Mouse (Mus musculus): ENCODE data around the gene Ulk4. TPM values are rescaled to one million over a fixed set of nuclear protein-coding genes. Genes with fewer than 3 reads are reported as not detected.

The Ulk4 gene
- polyA plus RNA-seq, 1 experiment from 2014 or later: 198 TPM

- peaks cover 8% of the 10 kb centered on the region; the same call in 1 of the 2 replicates for H3K27me3 ChIP-seq
- 77% methylated on average over 9 of the region's 9 CpGs for WGBS
- H3K36me3 ChIP-seq: no peaks in the 10 kb centered on the region
- H3K4me1 ChIP-seq: peaks cover 30% of the 10 kb centered on the region
- no peak for ATAC-seq (ENCODE audit: insufficient number of reproducible peaks, insufficient read depth, low FRiP score, low TSS enrichment)
- no peaks in the 10 kb centered on the region for H3K9me3 ChIP-seq
- no peak overlapping the region for H3K4me3 ChIP-seq
- H3K9ac ChIP-seq: no peak overlapping the region
- H3K27ac ChIP-seq: no peak overlapping the region
- H3K4me2 ChIP-seq (replicated peaks): peak overlapping the region; percentile 69
Observed at GRCm38 (mm10) chr9:121299223-121299755, 22.3 kb upstream of the Ulk4 start.

DNA sequence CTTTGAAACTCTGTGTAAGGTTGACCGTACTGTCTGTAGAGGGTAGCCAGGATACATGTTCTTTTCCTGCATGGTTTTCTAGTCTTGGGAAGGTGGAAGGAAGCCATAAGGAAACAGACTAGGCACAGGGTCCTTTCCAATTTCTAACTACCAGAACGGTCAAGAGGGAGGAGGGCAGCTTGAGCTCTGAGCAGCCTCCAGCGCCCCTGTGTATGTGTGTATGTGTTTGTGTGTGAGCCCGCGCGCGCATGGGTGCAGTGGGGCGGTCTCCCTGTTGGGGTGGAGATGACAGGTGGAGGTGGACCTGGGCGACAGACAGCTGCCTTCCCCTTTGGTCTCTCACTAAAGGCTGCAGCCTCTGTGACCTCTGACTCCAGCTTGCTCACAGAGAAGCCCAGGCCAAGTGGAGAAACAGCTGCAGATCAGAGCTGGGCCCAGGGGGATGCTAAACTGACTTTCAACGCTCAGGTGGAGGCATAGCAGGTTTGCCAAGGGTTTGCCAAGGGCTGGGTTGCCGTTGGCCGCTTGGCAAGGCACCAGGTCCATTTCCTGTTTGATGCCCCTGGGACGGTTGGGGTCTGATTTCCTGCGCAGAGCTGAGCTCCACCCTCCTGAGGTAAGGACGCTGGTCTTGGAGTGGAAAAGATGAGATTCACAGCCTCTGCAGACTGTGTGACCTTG is 21.6 kb upstream of the Ulk4 start:
- 43% methylated on average over 15 of the region's 15 CpGs for WGBS
- peaks cover 26% of the 10 kb centered on the region for H3K4me1 ChIP-seq
- peak overlapping the region; percentile 91 for H3K9ac ChIP-seq
- peak overlapping the region; percentile 69 for H3K4me2 ChIP-seq (replicated peaks)
- peaks cover 8% of the 10 kb centered on the region; the same call in 1 of the 2 replicates for H3K27me3 ChIP-seq
- no peaks in the 10 kb centered on the region for H3K9me3 ChIP-seq
- ATAC-seq (ENCODE audit: insufficient number of reproducible peaks, insufficient read depth, low FRiP score, low TSS enrichment): no peak
- no peak overlapping the region; the same call in 1 of the 2 replicates for H3K27ac ChIP-seq
- H3K36me3 ChIP-seq: no peaks in the 10 kb centered on the region
- peak overlapping the region; percentile 82 for H3K4me3 ChIP-seq

GRCm38 (mm10) chr9:121298065-121298398 is 21.0 kb upstream of the Ulk4 start:
- ATAC-seq (ENCODE audit: insufficient number of reproducible peaks, insufficient read depth, low FRiP score, low TSS enrichment): no peak
- H3K9me3 ChIP-seq: no peaks in the 10 kb centered on the region
- H3K36me3 ChIP-seq: no peaks in the 10 kb centered on the region
- no peak overlapping the region for H3K27ac ChIP-seq
- H3K27me3 ChIP-seq: peaks cover 8% of the 10 kb centered on the region; the same call in 1 of the 2 replicates
- peak overlapping the region; percentile 91 for H3K9ac ChIP-seq
- WGBS: 5% methylated on average over 7 of the region's 7 CpGs
- H3K4me1 ChIP-seq: peaks cover 26% of the 10 kb centered on the region
- H3K4me3 ChIP-seq: peak overlapping the region; percentile 82
- peak overlapping the region; percentile 69 for H3K4me2 ChIP-seq (replicated peaks)

GRCm38 (mm10) chr9:121297171-121298064 is 20.4 kb upstream of the Ulk4 start, which contains the start of gene Trak1:
Trak1 (plus strand) TSS chr9:121297502.
- Histone ChIP-seq H3K9ac (peak within 1 kb of the TSS; percentile 91), H3K27ac (peak within 1 kb of the TSS; percentile 51; the same call in 1 of the 2 replicates), H3K27me3 (peaks cover 8% of the 10 kb centered on the region; the same call in 1 of the 2 replicates), H3K36me3 (no peaks in the 10 kb centered on the region), H3K4me3 (peak within 1 kb of the TSS; percentile 82), H3K4me1 (peaks cover 26% of the 10 kb centered on the region), H3K9me3 (no peaks in the 10 kb centered on the region), H3K4me2 (replicated peaks) (peak within 1 kb of the TSS; percentile 69)
- WGBS: under 1% methylated on average over 85 of the region's 116 CpGs
- peak; percentile 70; the same call in 1 of the 2 replicates for ATAC-seq (ENCODE audit: insufficient number of reproducible peaks, insufficient read depth, low FRiP score, low TSS enrichment)

DNA sequence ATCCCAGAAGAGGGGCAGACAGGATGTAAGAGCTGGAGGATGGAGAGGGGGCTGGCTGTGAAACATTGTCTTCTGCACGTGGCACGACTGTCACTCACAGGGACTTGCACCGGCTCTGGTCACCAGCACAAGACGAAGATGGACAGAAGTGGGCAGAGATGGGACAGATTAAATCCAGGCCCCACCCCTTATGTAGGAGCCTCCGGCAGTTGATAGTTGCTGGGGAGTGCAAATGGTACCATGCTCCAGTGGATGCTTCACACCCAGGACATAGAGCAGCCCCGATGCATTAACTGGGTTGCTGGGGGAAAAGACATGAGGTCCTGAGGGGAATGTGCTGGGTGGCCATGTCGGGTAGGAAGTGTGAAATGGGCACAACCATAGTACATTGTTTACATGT is 18.2 kb upstream of the Ulk4 start:
- no peaks in the 10 kb centered on the region for H3K9me3 ChIP-seq
- H3K4me3 ChIP-seq: no peak overlapping the region
- H3K27ac ChIP-seq: no peak overlapping the region
- ATAC-seq (ENCODE audit: insufficient number of reproducible peaks, insufficient read depth, low FRiP score, low TSS enrichment): no peak
- H3K4me1 ChIP-seq: peaks cover 21% of the 10 kb centered on the region
- peaks cover 8% of the 10 kb centered on the region; the same call in 1 of the 2 replicates for H3K27me3 ChIP-seq
- no peak overlapping the region for H3K4me2 ChIP-seq (replicated peaks)
- no peaks in the 10 kb centered on the region for H3K36me3 ChIP-seq
- WGBS: 78% methylated on average over 7 of the region's 7 CpGs
- no peak overlapping the region for H3K9ac ChIP-seq

DNA sequence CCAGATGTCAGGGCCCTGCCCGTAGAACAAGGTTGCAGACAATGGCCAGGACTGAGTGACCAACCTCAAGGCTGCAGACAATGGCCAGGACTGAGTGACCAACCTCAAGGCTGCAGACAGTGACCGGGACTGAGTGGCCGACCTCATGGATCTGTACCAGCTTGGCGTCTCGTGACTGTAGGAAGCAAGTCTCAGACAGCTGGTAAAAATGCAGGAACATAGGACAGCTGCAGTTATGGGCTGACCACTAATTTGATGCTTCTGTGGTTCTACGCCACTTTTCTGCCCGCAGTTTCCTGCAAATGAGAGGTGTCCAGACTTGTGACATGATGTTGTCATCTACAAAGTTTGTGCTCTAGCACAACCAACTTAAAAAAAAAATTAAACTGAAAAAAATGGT is 16.2 kb upstream of the Ulk4 start:
- H3K36me3 ChIP-seq: no peaks in the 10 kb centered on the region
- peaks cover under 1% of the 10 kb centered on the region for H3K4me1 ChIP-seq
- no peaks in the 10 kb centered on the region for H3K9me3 ChIP-seq
- WGBS: 80% methylated on average over 7 of the region's 7 CpGs
- no peak overlapping the region for H3K4me2 ChIP-seq (replicated peaks)
- H3K27ac ChIP-seq: no peak overlapping the region
- ATAC-seq (ENCODE audit: insufficient number of reproducible peaks, insufficient read depth, low FRiP score, low TSS enrichment): no peak
- H3K9ac ChIP-seq: no peak overlapping the region
- H3K27me3 ChIP-seq: 0 out of 2 replicates have a peak, but pooled peaks cover 3% of the 10 kb centered on the region
- no peak overlapping the region for H3K4me3 ChIP-seq

DNA sequence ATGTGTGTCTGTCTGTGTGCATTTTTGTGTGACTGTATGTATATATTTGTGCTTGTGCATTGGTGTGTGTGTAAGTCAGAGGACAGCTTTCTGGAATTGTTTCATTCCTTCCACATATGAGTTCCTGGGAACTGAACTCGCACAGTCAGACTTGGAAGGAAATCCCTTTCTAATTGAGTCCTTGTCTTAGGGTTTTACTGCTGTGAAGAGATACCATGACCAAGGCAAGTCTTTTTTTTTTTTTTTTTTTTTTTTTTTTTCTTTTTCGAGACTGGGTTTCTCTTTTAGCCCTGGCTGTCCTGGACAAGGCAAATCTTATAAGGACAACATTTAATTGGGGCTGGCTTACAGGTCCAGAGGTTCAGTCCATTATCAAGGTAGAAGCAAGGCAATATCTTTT is 14.3 kb upstream of the Ulk4 start:
- Histone ChIP-seq H3K36me3 (no peaks in the 10 kb centered on the region), H3K4me1 (no peaks in the 10 kb centered on the region), H3K9ac (no peak overlapping the region), H3K27ac (no peak overlapping the region), H3K4me2 (replicated peaks) (no peak overlapping the region), H3K9me3 (no peaks in the 10 kb centered on the region), H3K4me3 (no peak overlapping the region), H3K27me3 (0 out of 2 replicates have a peak, but pooled peaks cover 3% of the 10 kb centered on the region)
- 71% methylated on average over 2 of the region's 2 CpGs for WGBS
- no peak for ATAC-seq (ENCODE audit: insufficient number of reproducible peaks, insufficient read depth, low FRiP score, low TSS enrichment)

GRCm38 (mm10) chr9:121286325-121286901 is 9.4 kb upstream of the Ulk4 start:
- ATAC-seq (ENCODE audit: insufficient number of reproducible peaks, insufficient read depth, low FRiP score, low TSS enrichment): no peak
- Histone ChIP-seq H3K4me3 (peak overlapping the region; percentile 45), H3K27ac (no peak overlapping the region), H3K9me3 (peaks cover 10% of the 10 kb centered on the region; the same call in 1 of the 2 replicates), H3K4me2 (replicated peaks) (peak overlapping the region; percentile 50), H3K27me3 (no peaks in the 10 kb centered on the region), H3K9ac (0 out of 2 replicates have a peak overlapping the region, but pooled peaks have one; percentile 21), H3K4me1 (no peaks in the 10 kb centered on the region), H3K36me3 (peaks cover 6% of the 10 kb centered on the region; the same call in 1 of the 2 replicates)
- 75% methylated on average over 3 of the region's 3 CpGs for WGBS

DNA sequence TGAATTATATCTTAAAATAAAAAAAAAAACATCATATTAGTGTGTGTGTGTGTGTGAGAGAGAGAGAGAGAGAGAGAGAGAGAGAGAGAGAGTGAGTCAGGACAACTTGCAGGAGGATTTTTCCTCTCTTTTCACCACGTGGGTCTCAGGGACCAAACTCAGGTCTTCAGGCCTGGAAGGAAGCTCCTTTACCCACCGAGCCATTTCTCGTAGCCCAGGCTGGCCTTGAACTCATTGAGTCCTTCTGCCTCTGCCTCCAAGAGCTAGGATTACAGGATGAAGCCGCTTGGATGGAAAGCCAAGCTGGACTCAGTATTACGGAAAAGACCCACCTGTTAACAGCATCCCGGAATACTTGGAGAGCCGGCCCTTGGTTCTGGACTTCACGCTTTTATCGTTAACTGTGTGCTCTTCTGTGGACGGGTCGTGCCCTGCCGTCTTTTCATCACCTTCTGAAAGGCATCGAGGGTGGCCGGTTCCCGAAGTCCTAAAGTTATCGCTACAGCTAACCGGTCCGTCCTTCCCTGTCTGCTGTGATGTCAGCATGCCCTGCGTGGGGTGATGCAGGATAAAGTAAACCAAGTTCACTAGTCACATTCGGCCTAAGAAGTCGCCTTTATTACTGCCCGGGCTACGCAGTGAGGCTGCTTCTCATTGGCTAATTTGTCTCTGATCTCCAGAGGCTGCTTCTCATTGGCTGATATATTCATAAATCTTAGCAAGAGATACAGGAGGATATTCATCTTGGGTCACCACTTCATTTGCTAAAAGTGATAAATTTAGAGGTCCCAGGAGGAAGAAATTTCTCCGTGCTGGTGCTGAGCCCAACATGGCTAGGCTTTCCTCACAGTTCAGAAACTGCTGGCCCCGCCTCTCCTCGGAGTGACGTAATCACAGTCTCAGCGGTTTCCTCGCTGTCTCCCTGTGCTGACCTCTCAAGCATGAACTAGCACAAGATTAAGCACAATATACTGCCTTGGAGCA is 8.6 kb upstream of the Ulk4 start:
- Histone ChIP-seq H3K27ac (0 out of 2 replicates have a peak overlapping the region, but pooled peaks have one; percentile 37), H3K9me3 (peaks cover 10% of the 10 kb centered on the region; the same call in 1 of the 2 replicates), H3K27me3 (no peaks in the 10 kb centered on the region), H3K4me1 (no peaks in the 10 kb centered on the region), H3K9ac (peak overlapping the region; percentile 50), H3K36me3 (peaks cover 6% of the 10 kb centered on the region; the same call in 1 of the 2 replicates), H3K4me2 (replicated peaks) (peak overlapping the region; percentile 50), H3K4me3 (peak overlapping the region; percentile 45)
- peak; percentile 69 for ATAC-seq (ENCODE audit: insufficient number of reproducible peaks, insufficient read depth, low FRiP score, low TSS enrichment)
- 21% methylated on average over 29 of the region's 29 CpGs for WGBS

DNA sequence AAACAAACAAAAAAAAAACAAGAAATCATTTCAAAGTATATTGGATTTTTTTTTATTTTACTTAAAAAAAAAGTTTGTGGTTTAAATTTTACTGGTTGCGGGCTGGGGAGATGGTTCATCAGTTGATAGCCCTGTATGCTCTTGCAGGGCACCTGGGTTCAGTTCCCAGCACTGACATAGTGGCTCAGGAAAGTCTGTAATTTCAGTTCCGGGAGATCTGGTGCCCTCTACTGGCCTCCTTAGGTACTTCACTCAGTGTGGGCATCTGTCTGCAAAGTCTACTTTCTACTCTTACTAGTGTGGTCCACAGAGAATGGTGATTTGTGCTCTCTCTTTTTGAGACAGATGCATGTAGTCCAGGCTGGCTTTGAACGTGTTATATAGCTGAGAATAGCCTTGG is 7.4 kb upstream of the Ulk4 start:
- peaks cover 6% of the 10 kb centered on the region; the same call in 1 of the 2 replicates for H3K36me3 ChIP-seq
- H3K27me3 ChIP-seq: no peaks in the 10 kb centered on the region
- H3K27ac ChIP-seq: no peak overlapping the region
- WGBS: 82% methylated on average over 3 of the region's 3 CpGs
- H3K4me1 ChIP-seq: no peaks in the 10 kb centered on the region
- peaks cover 10% of the 10 kb centered on the region; the same call in 1 of the 2 replicates for H3K9me3 ChIP-seq
- H3K4me3 ChIP-seq: no peak overlapping the region
- H3K4me2 ChIP-seq (replicated peaks): no peak overlapping the region
- no peak overlapping the region for H3K9ac ChIP-seq
- ATAC-seq (ENCODE audit: insufficient number of reproducible peaks, insufficient read depth, low FRiP score, low TSS enrichment): no peak

All from embryonic facial prominence, embryonic 12.5 days (tissue).